Mouse (Mus musculus) Patski (cell line): ENCODE measurements around the gene Exoc6. TPM values are rescaled to one million over a fixed set of nuclear protein-coding genes. Genes with fewer than 3 reads are reported as not detected.
A peak's percentile ranks its signal among the peaks of the same experiment; 100 is the strongest.

Source experiments
- ATAC-seq: fragments of 100-300 bp; one replicate; pipeline ENCODE4 v1.8.0; 2021
- CTCF ChIA-PET: fragments of 350-600 bp; sonication (Branson Sonifier 250); formaldehyde crosslinking; loops from one replicate; lab custom pipeline; 2022; ENCODE audit warnings: inconsistent platforms; lab: Charles Lee
- POLR2A ChIA-PET: fragments of 350-600 bp; sonication (Branson Sonifier 250); formaldehyde crosslinking; loops from one replicate; lab custom pipeline; 2022; ENCODE audit warnings: antibody characterized with exemption, inconsistent platforms; lab: Charles Lee
- DNase-seq: peaks from one replicate; pipeline ENCODE4 v3.0.0-alpha.2; 2011; ENCODE audit warnings: low read depth, low spot score
- H3K27me3 ChIP-seq: fragments of 371-371 bp; one replicate; pipeline ENCODE4 v1.5.1; 2021
- CTCF ChIP-seq: fragments of 100-300 bp; IDR thresholded peaks from one replicate; pipeline ENCODE4 v1.5.1; 2021
- in situ Hi-C: fragments of 300-500 bp; cut with MboI; formaldehyde crosslinking; loops from 3 replicates; pipeline ENCODE4 v1.11.1; 2018; ENCODE audit warnings: low pct_unique_long_range_greater_than_20kb, mixed read lengths
- polyA plus RNA-seq: library from polyadenylated mRNA; unstranded; gene quantifications from one replicate; pipeline ENCODE4 v1.2.3, GENCODE M21; 2021

The Exoc6 gene
- polyA plus RNA-seq, 1 experiment from 2014 or later: 56.2 TPM

- no peaks in the 10 kb centered on the region for H3K27me3 ChIP-seq
- ChIA-PET CTCF (interaction anchor here (1.4 to 7.3 kb wide), 3 partner anchors 8 to 46 kb away, joined by 3 to 53 read pairs (median 6); no protein-coding TSS in a partner anchor), POLR2A (no interaction called here)
- ATAC-seq: no peak
- no peak for TF ChIP-seq CTCF
- DNase-seq: no peak
- in situ Hi-C loops: no loop called here
Observed at GRCm38 (mm10) chr19:37609991-37610390, 59.8 kb downstream of the Exoc6 start.

- in situ Hi-C loops: no loop called here
- ChIA-PET CTCF (interaction anchor here (1.0 to 7.3 kb wide), 2 partner anchors 11 to 26 kb away, joined by 4 to 53 read pairs; no protein-coding TSS in a partner anchor), POLR2A (no interaction called here)
- TF ChIP-seq CTCF: no peak
- no peak for ATAC-seq
- H3K27me3 ChIP-seq: no peaks in the 10 kb centered on the region
- no peak for DNase-seq
Observed at GRCm38 (mm10) chr19:37612893-37613292, 62.7 kb downstream of the Exoc6 start.

GRCm38 (mm10) chr19:37615039-37615630 lies 64.9 kb downstream of the Exoc6 start:
- ATAC-seq (no peak), DNase-seq (no peak)
- ChIA-PET CTCF (interaction anchor here (0.7 to 7.3 kb wide), 8 partner anchors 11 to 89 kb away, joined by 3 to 53 read pairs (median 3); no protein-coding TSS in a partner anchor), POLR2A (interaction anchor here (1.0 to 1.5 kb wide), 2 partner anchors 19 to 21 kb away, joined by 3 to 4 read pairs; no protein-coding TSS in a partner anchor)
- no peak for TF ChIP-seq CTCF
- in situ Hi-C loops: no loop called here
- H3K27me3 ChIP-seq: no peaks in the 10 kb centered on the region

- no peaks in the 10 kb centered on the region for H3K27me3 ChIP-seq
- no peak for DNase-seq
- ATAC-seq: no peak
- ChIA-PET POLR2A (no interaction called here), CTCF (interaction anchor here (0.6 to 1.4 kb wide), 5 partner anchors 14 to 288 kb away, joined by 3 to 4 read pairs (median 3); no protein-coding TSS in a partner anchor)
- in situ Hi-C loops: no loop called here
- peak; percentile 48 for TF ChIP-seq CTCF
Observed at GRCm38 (mm10) chr19:37647994-37648393, 97.8 kb downstream of the Exoc6 start.

- DNase-seq (no peak), ATAC-seq (no peak)
- no peak for TF ChIP-seq CTCF
- ChIA-PET POLR2A (interaction anchor here (0.6 to 0.7 kb wide), 2 partner anchors 78 to 543 kb away, joined by 3 read pairs; no protein-coding TSS in a partner anchor), CTCF (no interaction called here)
- no peaks in the 10 kb centered on the region for H3K27me3 ChIP-seq
- in situ Hi-C loops: no loop called here
Observed at GRCm38 (mm10) chr19:37650526-37650925, 100.3 kb downstream of the Exoc6 start.

- in situ Hi-C loops: no loop called here
- H3K27me3 ChIP-seq: no peaks in the 10 kb centered on the region
- ChIA-PET CTCF (interaction anchor here (1.5 to 1.7 kb wide), 2 partner anchors 17 to 51 kb away, joined by 4 to 5 read pairs; no protein-coding TSS in a partner anchor), POLR2A (no interaction called here)
- TF ChIP-seq CTCF: no peak
- DNase-seq (no peak), ATAC-seq (no peak)
Observed at GRCm38 (mm10) chr19:37654012-37654411, 103.8 kb downstream of the Exoc6 start.

- ChIA-PET POLR2A (interaction anchor here (0.7 to 0.8 kb wide), 2 partner anchors 12 to 26 kb away, joined by 3 to 5 read pairs; no protein-coding TSS in a partner anchor), CTCF (interaction anchor here (1.3 to 1.5 kb wide), 2 partner anchors 9 to 54 kb away, joined by 3 to 4 read pairs; no protein-coding TSS in a partner anchor)
- TF ChIP-seq CTCF: no peak
- H3K27me3 ChIP-seq: no peaks in the 10 kb centered on the region
- no peak for DNase-seq
- ATAC-seq: no peak
- in situ Hi-C loops: no loop called here
Observed at GRCm38 (mm10) chr19:37656441-37656840, 106.2 kb downstream of the Exoc6 start.

GRCm38 (mm10) chr19:37665256-37665655 lies 115.0 kb downstream of the Exoc6 start:
- CTCF ChIA-PET: interaction anchor here (1.2 kb wide), 2 partner anchors 9 kb away, joined by 3 to 5 read pairs; no protein-coding TSS in a partner anchor
- no peak for ATAC-seq
- DNase-seq: no peak
- H3K27me3 ChIP-seq: no peaks in the 10 kb centered on the region
- POLR2A ChIA-PET: no interaction called here
- in situ Hi-C loops: no loop called here
- no peak for TF ChIP-seq CTCF

- ChIA-PET POLR2A (interaction anchor here (0.6 kb wide), 1 partner anchor 637 kb away, joined by 3 read pairs; no protein-coding TSS in a partner anchor), CTCF (interaction anchor here (1.3 kb wide), 1 partner anchor 13 kb away, joined by 3 read pairs; no protein-coding TSS in a partner anchor)
- no peaks in the 10 kb centered on the region for H3K27me3 ChIP-seq
- TF ChIP-seq CTCF: no peak
- DNase-seq (no peak), ATAC-seq (no peak)
- in situ Hi-C loops: no loop called here
Observed at GRCm38 (mm10) chr19:37667855-37668594, 117.8 kb downstream of the Exoc6 start.

- CTCF ChIA-PET: no interaction called here
- no peak for DNase-seq
- no peak for TF ChIP-seq CTCF
- in situ Hi-C loops: no loop called here
- no peaks in the 10 kb centered on the region for H3K27me3 ChIP-seq
- POLR2A ChIA-PET: no interaction called here
- no peak for ATAC-seq
Observed at GRCm38 (mm10) chr19:37668657-37669056, 118.4 kb downstream of the Exoc6 start.
